Mouse (Mus musculus) CH12.LX (cell line): Measurements from ENCODE around the gene Scn4a. TPM values are rescaled to one million over a fixed set of nuclear protein-coding genes. Genes with fewer than 3 reads are reported as not detected.

Experiments used
- DNase-seq: peaks from one replicate; pipeline ENCODE4 v3.0.0-alpha.2; 2013; ENCODE audit errors: extremely low read depth
- H3K27ac ChIP-seq: 2 replicates; pipeline ENCODE4 v1.5.1; 2012; ENCODE audit warnings: low read depth, mild to moderate bottlenecking, control low read depth, moderate library complexity; ENCODE audit not compliant: insufficient read depth
- H3K27me3 ChIP-seq: replicated peaks from 2 replicates; pipeline ENCODE3; 2012; ENCODE audit warnings: inconsistent platforms
- H3K36me3 ChIP-seq, 2 experiments: replicated peaks in 1 of 2; 2 replicates each; pipeline versions ENCODE3 to v1.6.1; 2012; ENCODE audit warnings: inconsistent platforms in 1 of 2, low read length in 1 of 2, mild to moderate bottlenecking in 1 of 2, mixed read lengths in 1 of 2, moderate library complexity in 1 of 2; ENCODE audit not compliant: control insufficient read depth in 1 of 2, insufficient read depth in 1 of 2
- H3K4me1 ChIP-seq, 2 experiments: 2 replicates each; pipeline ENCODE4 v1.6.1; 2012; ENCODE audit warnings: inconsistent platforms in 1 of 2, moderate library complexity in 1 of 2; ENCODE audit not compliant: insufficient read depth in 2 of 2, control insufficient read depth in 1 of 2
- H3K4me2 ChIP-seq: 2 replicates; pipeline ENCODE4 v1.6.1; 2012; ENCODE audit warnings: low read depth, mild to moderate bottlenecking, control low read depth; ENCODE audit not compliant: poor library complexity, insufficient read depth, severe bottlenecking
- H3K4me3 ChIP-seq, 3 experiments: fragments of 150-350 bp in 1 of 3; sonication (generic) in 1 of 3; replicated peaks in 1 of 3; 2 replicates each; pipeline versions ENCODE3 to v1.5.1; 2011 to 2012; ENCODE audit warnings: low read depth in 2 of 3, low read length in 2 of 3, mild to moderate bottlenecking in 2 of 3, moderate library complexity in 2 of 3, control low read depth in 1 of 3, improper control_type of control experiment in 1 of 3, inconsistent platforms in 1 of 3, mixed read lengths in 1 of 3; ENCODE audit not compliant: poor library complexity in 1 of 3
- H3K79me2 ChIP-seq: replicated peaks from 2 replicates; pipeline ENCODE4 v1.6.1; 2012; ENCODE audit warnings: mild to moderate bottlenecking, moderate library complexity; ENCODE audit not compliant: control insufficient read depth, poor library complexity, insufficient read depth, severe bottlenecking; ENCODE audit errors: extremely low read depth
- H3K9ac ChIP-seq: 2 replicates; pipeline ENCODE4 v1.6.1; 2012; ENCODE audit warnings: low read depth, mild to moderate bottlenecking, control low read depth, moderate library complexity; ENCODE audit not compliant: insufficient read depth
- H3K9me3 ChIP-seq: replicated peaks from 2 replicates; pipeline ENCODE3; 2012; ENCODE audit warnings: low read length, inconsistent platforms, mixed read lengths
- BHLHE40 ChIP-seq: IDR thresholded peaks from 2 replicates; pipeline ENCODE4 v1.6.1; 2011; ENCODE audit warnings: mild to moderate bottlenecking, low read depth, low read length, improper control_type of control experiment
- CHD1 ChIP-seq: IDR thresholded peaks from 2 replicates; pipeline ENCODE4 v1.6.1; 2012; ENCODE audit warnings: low read depth, low read length, improper control_type of control experiment, inconsistent platforms
- CHD2 ChIP-seq: IDR thresholded peaks from 2 replicates; pipeline ENCODE4 v1.6.1; 2011; ENCODE audit warnings: low read length, improper control_type of control experiment
- CTCF ChIP-seq, 2 experiments: IDR thresholded peaks in 1 of 2; conservative IDR thresholded peaks in 1 of 2; 2 replicates each; pipeline ENCODE4 v1.5.1; 2011 to 2012; ENCODE audit warnings: low read depth in 2 of 2, low read length in 2 of 2, improper control_type of control experiment in 1 of 2, inconsistent platforms in 1 of 2, mild to moderate bottlenecking in 1 of 2, moderate library complexity in 1 of 2
- E2F4 ChIP-seq: IDR thresholded peaks from 2 replicates; pipeline ENCODE4 v1.6.1; 2011; ENCODE audit warnings: low read depth, low read length, improper control_type of control experiment; ENCODE audit not compliant: insufficient replicate concordance
- ELF1 ChIP-seq: IDR thresholded peaks from 2 replicates; pipeline ENCODE4 v1.6.1; 2014; ENCODE audit warnings: low read depth, mild to moderate bottlenecking, inconsistent platforms, low read length, improper control_type of control experiment
- EP300 ChIP-seq: IDR thresholded peaks from 2 replicates; pipeline ENCODE4 v1.6.1; 2011; ENCODE audit warnings: low read length, improper control_type of control experiment
- ETS1 ChIP-seq: conservative IDR thresholded peaks from 2 replicates; pipeline ENCODE4 v1.6.1; 2012; ENCODE audit warnings: low read depth, mild to moderate bottlenecking, inconsistent platforms, low read length, improper control_type of control experiment, moderate library complexity
- GABPA ChIP-seq: IDR thresholded peaks from 2 replicates; pipeline ENCODE4 v1.6.1; 2012; ENCODE audit warnings: low read depth, low read length, improper control_type of control experiment, inconsistent platforms; ENCODE audit not compliant: insufficient replicate concordance
- HCFC1 ChIP-seq: IDR thresholded peaks from 2 replicates; pipeline ENCODE4 v1.6.1; 2012; ENCODE audit warnings: low read depth, mild to moderate bottlenecking, inconsistent platforms, low read length, improper control_type of control experiment
- IRF4 ChIP-seq: IDR thresholded peaks from 2 replicates; pipeline ENCODE4 v1.6.1; 2014; ENCODE audit warnings: low read depth, mild to moderate bottlenecking, inconsistent platforms, low read length, improper control_type of control experiment
- JUN ChIP-seq: IDR thresholded peaks from 2 replicates; pipeline ENCODE4 v1.6.1; 2011; ENCODE audit warnings: low read depth, mild to moderate bottlenecking, low read length, improper control_type of control experiment, moderate library complexity; ENCODE audit not compliant: insufficient read depth
- JUND ChIP-seq: conservative IDR thresholded peaks from 2 replicates; pipeline ENCODE4 v1.6.1; 2011; ENCODE audit warnings: low read depth, low read length, improper control_type of control experiment
- KAT2A ChIP-seq: IDR thresholded peaks from 2 replicates; pipeline ENCODE4 v1.6.1; 2012; ENCODE audit warnings: low read length, improper control_type of control experiment, inconsistent platforms; ENCODE audit not compliant: insufficient replicate concordance
- MAFK ChIP-seq: IDR thresholded peaks from 2 replicates; pipeline ENCODE4 v1.6.1; 2011; ENCODE audit warnings: low read length, improper control_type of control experiment; ENCODE audit not compliant: insufficient replicate concordance
- MAX ChIP-seq: IDR thresholded peaks from 2 replicates; pipeline ENCODE4 v1.6.1; 2011; ENCODE audit warnings: low read length, improper control_type of control experiment
- MAZ ChIP-seq: IDR thresholded peaks from 2 replicates; pipeline ENCODE4 v1.6.1; 2012; ENCODE audit warnings: low read depth, mild to moderate bottlenecking, inconsistent platforms, low read length, improper control_type of control experiment, moderate library complexity
- MEF2A ChIP-seq: IDR thresholded peaks from 2 replicates; pipeline ENCODE4 v1.6.1; 2014; ENCODE audit warnings: low read depth, mild to moderate bottlenecking, inconsistent platforms, low read length, improper control_type of control experiment, borderline replicate concordance
- MXI1 ChIP-seq: IDR thresholded peaks from 2 replicates; pipeline ENCODE4 v1.6.1; 2011; ENCODE audit warnings: mild to moderate bottlenecking, low read depth, low read length, improper control_type of control experiment
- MYC ChIP-seq: IDR thresholded peaks from 2 replicates; pipeline ENCODE4 v1.6.1; 2011; ENCODE audit warnings: low read depth, mild to moderate bottlenecking, improper control_type of control experiment, low read length
- NELFE ChIP-seq: IDR thresholded peaks from 2 replicates; pipeline ENCODE4 v1.6.1; 2011; ENCODE audit warnings: low read depth, low read length, improper control_type of control experiment
- NRF1 ChIP-seq: IDR thresholded peaks from 2 replicates; pipeline ENCODE4 v1.6.1; 2014; ENCODE audit warnings: low read depth, mild to moderate bottlenecking, inconsistent platforms, low read length, improper control_type of control experiment, moderate library complexity
- PAX5 ChIP-seq: IDR thresholded peaks from 2 replicates; pipeline ENCODE4 v1.6.1; 2012; ENCODE audit warnings: low read length, inconsistent platforms, mixed read lengths
- POLR2A ChIP-seq: IDR thresholded peaks from 2 replicates; pipeline ENCODE4 v1.6.1; 2011; ENCODE audit warnings: low read depth, mild to moderate bottlenecking, improper control_type of control experiment, low read length
- POLR2AphosphoS2 ChIP-seq: IDR thresholded peaks from 2 replicates; pipeline ENCODE4 v1.6.1; 2011; ENCODE audit warnings: low read depth, low read length, improper control_type of control experiment
- RAD21 ChIP-seq: IDR thresholded peaks from 2 replicates; pipeline ENCODE4 v1.6.1; 2011; ENCODE audit warnings: low read depth, mild to moderate bottlenecking, low read length, improper control_type of control experiment, moderate library complexity
- RCOR1 ChIP-seq: conservative IDR thresholded peaks from 2 replicates; pipeline ENCODE4 v1.6.1; 2012; ENCODE audit warnings: low read depth, mild to moderate bottlenecking, inconsistent platforms, low read length, improper control_type of control experiment
- SIN3A ChIP-seq: IDR thresholded peaks from 2 replicates; pipeline ENCODE4 v1.6.1; 2012; ENCODE audit warnings: low read length, improper control_type of control experiment, inconsistent platforms
- SMC3 ChIP-seq: IDR thresholded peaks from 2 replicates; pipeline ENCODE4 v1.6.1; 2011; ENCODE audit warnings: low read depth, low read length, improper control_type of control experiment
- TBP ChIP-seq: conservative IDR thresholded peaks from 2 replicates; pipeline ENCODE4 v1.6.1; 2011; ENCODE audit warnings: low read depth, low read length, improper control_type of control experiment
- TCF12 ChIP-seq: IDR thresholded peaks from 2 replicates; pipeline ENCODE4 v1.6.1; 2014; ENCODE audit warnings: low read depth, mild to moderate bottlenecking, inconsistent platforms, low read length, improper control_type of control experiment
- UBTF ChIP-seq: IDR thresholded peaks from 2 replicates; pipeline ENCODE4 v1.6.1; 2012; ENCODE audit warnings: low read depth, mild to moderate bottlenecking, inconsistent platforms, low read length, improper control_type of control experiment, moderate library complexity
- USF1 ChIP-seq: IDR thresholded peaks from 2 replicates; pipeline ENCODE4 v1.6.1; 2014; ENCODE audit warnings: low read depth, mild to moderate bottlenecking, inconsistent platforms, low read length, improper control_type of control experiment
- USF2 ChIP-seq: conservative IDR thresholded peaks from 2 replicates; pipeline ENCODE4 v1.6.1; 2011; ENCODE audit warnings: low read depth, low read length, improper control_type of control experiment
- ZC3H11A ChIP-seq: IDR thresholded peaks from 2 replicates; pipeline ENCODE4 v1.6.1; 2012; ENCODE audit warnings: low read depth, mild to moderate bottlenecking, inconsistent platforms, low read length, improper control_type of control experiment
- ZKSCAN1 ChIP-seq: IDR thresholded peaks from 2 replicates; pipeline ENCODE4 v1.6.1; 2012; ENCODE audit warnings: low read depth, inconsistent platforms, low read length, improper control_type of control experiment, borderline replicate concordance
- ZMIZ1 ChIP-seq: IDR thresholded peaks from 2 replicates; pipeline ENCODE4 v1.6.1; 2012; ENCODE audit warnings: low read depth, mild to moderate bottlenecking, inconsistent platforms, low read length, improper control_type of control experiment
- ZNF384 ChIP-seq: IDR thresholded peaks from 2 replicates; pipeline ENCODE4 v1.6.1; 2012; ENCODE audit warnings: low read depth, low read length, improper control_type of control experiment, inconsistent platforms
- dilution Hi-C: fragments of 300-500 bp; cut with MboI; formaldehyde crosslinking; loops from 2 replicates; pipeline ENCODE4 v1.14.3; 2020; ENCODE audit warnings: low sequenced_read_pairs; ENCODE audit not compliant: extremely low pct_unique_long_range_greater_than_20kb, extremely low pct_ligation_motif_present
- in situ Hi-C: fragments of 300-500 bp; cut with MboI; formaldehyde crosslinking; loops from 3 replicates; pipeline ENCODE4 v1.14.3; 2019; ENCODE audit warnings: low sequenced_read_pairs, low pct_ligation_motif_present, low pct_unique_long_range_greater_than_20kb, mixed read lengths
- polyA plus RNA-seq: library from polyadenylated mRNA; unstranded; fragments of >175 nt; gene quantifications from 2 replicates; pipeline ENCODE4 v1.2.1, GENCODE M21; 2012; ENCODE audit warnings: low read depth; ENCODE audit not compliant: insufficient read length
- total RNA-seq, 2 experiments: library from RNA; depleted of rRNA; stranded (reverse); fragments of 300-350 nt in 1 of 2; fragments of >200 nt in 1 of 2; gene quantifications; 2 replicates each; pipeline ENCODE4 v1.2.3; 2012 to 2014

The Scn4a gene
- total and polyA plus RNA-seq, 3 experiments, result 0.55 to 0.97 (median 0.64) TPM

DNA sequence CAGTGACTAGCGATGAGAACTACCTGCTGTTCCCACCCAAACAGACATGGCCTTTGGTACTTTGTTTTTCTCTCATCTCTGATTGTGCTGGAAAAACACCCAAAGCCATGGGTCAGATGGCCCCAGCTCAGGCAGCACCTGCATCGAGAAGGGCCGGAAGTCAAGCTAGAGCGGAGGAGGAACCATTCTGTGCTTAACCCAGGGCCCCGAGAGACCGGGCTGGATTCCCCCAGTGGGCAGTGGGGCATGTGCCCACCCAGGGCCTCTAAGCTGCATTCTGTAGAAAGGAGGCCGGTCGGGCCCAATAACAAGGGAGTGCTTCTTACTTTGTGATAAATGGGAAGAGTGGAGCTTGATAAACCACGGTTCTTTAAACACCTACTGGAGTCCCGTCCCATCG is 44.9 kb downstream of the Scn4a start:
- in situ Hi-C loops (loop anchor here (25.0 kb wide), 1 partner anchor 454 kb away; the partner anchor contains the start of genes Milr1 and Pecam1), dilution Hi-C loops (no loop called here)
- Histone ChIP-seq H3K36me3 (peaks cover 30 to 31% of the 10 kb centered on the region in 2 experiments), H3K4me2 (peak overlapping the region; percentile 86), H3K79me2 (peaks cover 25% of the 10 kb centered on the region), H3K4me1 (peaks cover 57 to 85% of the 10 kb centered on the region in 2 experiments), H3K9ac (peak overlapping the region; percentile 73), H3K27ac (peak overlapping the region; percentile 96), H3K4me3 (peak overlapping the region in 2 of 3 experiments; percentile 11 to 35), H3K27me3 (no peaks in the 10 kb centered on the region), H3K9me3 (no peaks in the 10 kb centered on the region)
- TF ChIP-seq ELF1 (peak; percentile 88), CHD1 (peak; percentile 96), ZMIZ1 (peak; percentile 95), MAFK (peak; percentile 73; the same call in 1 of the 2 replicates), IRF4 (peak; percentile 90), MYC (peak; percentile 91), GABPA (no peak), EP300 (peak; percentile 93), MEF2A (peak; percentile 92), TCF12 (peak; percentile 99), MXI1 (peak; percentile 89), ZC3H11A (0 out of 2 replicates have a peak, but pooled peaks have one; percentile 6), KAT2A (peak; percentile 83), ZKSCAN1 (no peak), NRF1 (peak; percentile 42), SMC3 (peak; percentile 45), TBP (peak; percentile 80), UBTF (peak; percentile 87; the same call in 1 of the 2 replicates), HCFC1 (peak; percentile 69), CHD2 (peak; percentile 91), E2F4 (no peak), USF1 (peak; percentile 51), RAD21 (peak; percentile 4; the same call in 1 of the 2 replicates), CTCF (conservative IDR thresholded peaks at IDR 0.05 in 1 of 2, IDR thresholded peaks at IDR 0.05 in 1 of 2; ENCODE audit: low read depth in 2 of 2, low read length in 2 of 2) (no peak), JUND (peak; percentile 49; the same call in 1 of the 2 replicates), MAZ (no peak), NELFE (peak; percentile 76), POLR2AphosphoS2 (peak; percentile 83; the same call in 1 of the 2 replicates), BHLHE40 (peak; percentile 95), RCOR1 (peak; percentile 89; the same call in 1 of the 2 replicates), POLR2A (peak; percentile 73), PAX5 (no peak), ZNF384 (peak; percentile 47; the same call in 1 of the 2 replicates), JUN (no peak), USF2 (no peak), MAX (peak; percentile 94), SIN3A (peak; percentile 96), ETS1 (peak; percentile 92)
- DNase-seq, result peak; percentile 95
